Mouse (Mus musculus): ENCODE measurements at regions not wholly inside any gene's neighbourhood (a gene's known extent, or its start where the extent isn't known, plus 50 kb on each side); places are given as distances from the start of the nearest gene placed in this dataset.

DNA sequence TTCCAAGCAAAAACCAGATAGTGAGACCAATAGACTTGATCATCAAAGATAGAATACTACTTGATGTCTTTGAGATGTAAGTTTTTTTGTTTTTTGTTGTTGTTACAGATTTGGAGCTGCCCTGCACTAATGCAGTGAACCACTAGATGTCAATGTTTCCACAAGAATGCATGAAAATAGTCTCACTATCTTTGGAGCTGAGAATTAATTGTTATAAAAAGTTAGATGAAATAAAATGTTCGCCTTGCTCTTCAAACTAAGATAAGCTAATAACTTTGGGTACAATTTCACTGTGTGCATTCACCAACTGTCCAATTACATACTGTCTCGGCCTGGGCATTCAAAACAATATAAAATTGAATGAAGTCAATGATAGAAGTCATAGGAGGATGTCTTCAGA, 223.2 kb upstream of the Agtr1b start:
- peak; percentile 58 for DNase-seq (ENCODE audit: low spot score)

DNA sequence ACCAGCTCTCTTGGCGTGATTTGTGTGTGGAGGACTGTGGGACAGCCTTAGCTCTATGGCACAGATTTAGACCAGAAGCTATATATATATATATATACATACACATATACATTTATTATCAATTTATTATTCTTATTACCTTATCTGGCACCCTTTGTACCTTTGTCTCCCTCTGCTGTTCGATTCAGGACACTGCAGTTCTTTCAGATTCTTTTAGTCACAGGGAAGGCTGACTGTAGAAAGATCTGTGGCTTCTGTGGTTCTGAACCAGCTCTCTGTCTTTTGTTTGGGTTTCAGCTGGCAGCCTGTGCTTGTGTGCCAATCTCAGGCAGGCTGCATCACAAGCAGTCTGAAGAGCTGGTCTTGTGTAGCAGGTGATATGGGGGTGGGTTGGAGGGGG, 184.6 kb upstream of the Agtr1b start:
- DNase-seq (ENCODE audit: low spot score), result no peak

DNA sequence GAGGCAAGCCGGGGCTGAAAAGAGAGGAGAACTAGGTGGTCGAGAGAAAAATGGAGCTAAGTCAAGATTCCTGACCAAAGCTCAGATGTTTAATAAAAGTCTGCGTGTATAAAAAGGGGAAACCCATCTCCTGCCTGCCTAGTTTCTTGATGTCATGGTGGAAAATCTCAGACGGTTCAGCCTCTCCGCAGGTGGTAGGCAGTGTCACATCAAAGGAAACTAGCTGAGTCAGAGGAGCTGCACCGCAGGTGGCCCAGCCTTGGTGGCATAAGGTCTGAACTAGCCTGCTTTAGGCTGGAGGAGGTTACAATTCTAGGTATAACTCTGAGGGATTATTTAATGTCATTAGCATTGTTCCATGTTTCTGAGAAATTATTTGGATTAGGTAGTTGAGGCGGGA, 177.0 kb upstream of the Agtr1b start:
- no peak for DNase-seq (ENCODE audit: low spot score)

DNA sequence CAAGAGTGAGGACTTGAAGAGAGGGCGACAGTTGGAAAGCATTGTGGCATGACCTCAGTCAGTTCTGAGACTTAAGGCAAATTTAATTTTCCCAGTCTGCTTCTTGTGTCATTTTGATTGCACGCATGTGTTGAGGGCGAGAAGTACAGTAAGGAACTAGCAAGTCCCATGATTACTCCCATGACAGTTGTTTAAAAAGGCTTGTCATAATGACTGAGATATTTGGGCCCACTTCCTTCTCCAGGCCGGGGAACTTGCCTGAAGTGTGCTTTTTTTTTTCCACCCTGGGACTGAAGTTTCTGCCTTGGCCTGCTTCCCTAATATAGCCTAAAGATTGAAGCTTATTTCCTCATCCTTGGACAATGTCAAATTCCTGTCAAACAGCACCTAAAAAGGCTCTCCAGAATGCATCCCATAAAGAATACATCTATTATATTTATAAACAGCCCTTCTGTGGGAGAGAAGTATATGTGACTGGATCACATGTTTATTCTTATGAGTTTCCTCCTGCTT, 171.6 kb upstream of the Agtr1b start:
- DNase-seq (ENCODE audit: low spot score), result no peak

DNA sequence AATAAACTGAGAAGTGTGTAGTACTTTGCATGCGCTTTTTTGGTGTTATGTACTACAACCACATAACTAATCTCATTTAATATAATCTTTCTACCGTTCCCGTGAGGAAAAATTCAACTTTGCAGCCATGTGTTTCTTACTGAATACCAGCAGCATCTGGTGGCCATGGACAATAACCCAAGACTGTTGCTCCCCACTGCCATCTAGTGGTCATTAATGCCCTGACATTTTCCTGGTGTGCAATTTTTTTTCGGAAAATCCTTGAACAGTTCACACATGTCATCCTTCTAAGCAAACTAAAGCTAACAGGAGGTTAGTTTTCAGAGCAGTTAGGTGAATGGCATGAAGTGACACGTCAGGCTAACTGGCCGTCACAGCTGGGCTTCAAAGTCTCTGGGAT, 153.8 kb upstream of the Agtr1b start:
- peak; percentile 6 for DNase-seq (ENCODE audit: low spot score)

DNA sequence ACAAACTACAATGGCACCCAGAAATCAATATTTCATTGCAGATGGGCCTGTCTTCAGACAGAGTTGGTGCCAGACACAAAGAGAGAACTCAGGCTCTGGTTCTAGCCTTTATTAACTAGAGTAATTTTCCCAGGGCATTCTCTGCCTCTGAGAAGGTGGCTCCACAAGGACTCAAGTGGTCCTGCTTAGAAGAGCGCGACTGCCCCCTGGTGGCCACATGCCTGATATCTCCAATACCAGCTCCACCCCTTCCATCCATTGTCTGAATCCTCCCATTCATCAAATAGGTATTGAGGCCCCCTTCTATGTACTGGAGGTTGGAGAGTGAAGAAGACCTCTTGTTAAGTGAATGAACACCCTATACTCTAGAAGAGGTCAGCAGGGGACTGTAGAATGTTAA, 142.2 kb upstream of the Agtr1b start:
- peak; percentile 89 for DNase-seq (ENCODE audit: low spot score)

DNA sequence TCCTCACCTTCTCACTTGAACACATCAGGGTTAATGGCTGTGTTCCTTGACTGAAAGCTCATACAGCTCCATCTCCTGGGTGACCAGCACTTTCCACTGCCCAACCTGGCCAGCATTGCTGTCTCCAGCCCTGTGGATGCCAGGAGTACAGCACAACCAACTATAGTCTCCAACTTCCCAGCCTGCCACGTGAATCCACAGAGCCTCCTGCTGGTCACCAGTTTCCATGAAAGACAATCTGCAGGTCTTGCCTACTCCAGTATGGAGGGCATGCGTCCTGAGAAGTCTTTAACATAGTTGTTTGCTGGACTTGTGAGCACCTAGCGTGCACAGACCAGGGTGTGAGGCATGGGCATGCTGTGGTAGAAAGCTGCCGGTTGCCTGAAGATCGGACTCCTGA, 138.6 kb upstream of the Agtr1b start:
- DNase-seq (ENCODE audit: low spot score), result no peak
